Mouse (Mus musculus): ENCODE results near the gene Rxfp3. TPM values are rescaled to one million over a fixed set of nuclear protein-coding genes. Genes with fewer than 3 reads are reported as not detected.
"Not testable (repeated sequence)": the region's sequence is repeated elsewhere in the genome, so short reads cannot be mapped to it uniquely, and the experiment has no call there.

The Rxfp3 gene
- polyA plus RNA-seq, 1 experiment from 2014 or later, result 2.9 TPM

- H3K27ac ChIP-seq, result no peak overlapping the region
- ATAC-seq (ENCODE audit: low FRiP score, low read depth), result no peak
- H3K9me3 ChIP-seq, result no peaks in the 10 kb centered on the region
- no peaks in the 10 kb centered on the region for H3K27me3 ChIP-seq (replicated peaks)
- no peaks in the 10 kb centered on the region for H3K4me1 ChIP-seq
- no peak overlapping the region for H3K9ac ChIP-seq
- no peak overlapping the region for H3K4me3 ChIP-seq
- H3K4me2 ChIP-seq (replicated peaks), result no peak overlapping the region
- H3K36me3 ChIP-seq, result no peaks in the 10 kb centered on the region
- WGBS, result 78% methylated on average over 4 of the region's 4 CpGs
These were observed 10.8 kb downstream of the Rxfp3 start for GRCm38 (mm10) chr15:11026801-11027561.

- Histone ChIP-seq H3K27me3 (replicated peaks) (no peaks in the 10 kb centered on the region), H3K27ac (no peak overlapping the region), H3K9me3 (no peaks in the 10 kb centered on the region), H3K9ac (no peak overlapping the region), H3K4me1 (no peaks in the 10 kb centered on the region), H3K4me3 (no peak overlapping the region), H3K4me2 (replicated peaks) (no peak overlapping the region), H3K36me3 (no peaks in the 10 kb centered on the region)
- 61% methylated on average over 2 of the region's 2 CpGs for WGBS
- ATAC-seq (ENCODE audit: low FRiP score, low read depth), result no peak
These were observed 22.9 kb downstream of the Rxfp3 start for GRCm38 (mm10) chr15:11014931-11015330.

- WGBS, result 93% methylated on average over 11 of the region's 11 CpGs
- Histone ChIP-seq H3K9ac (no peak overlapping the region), H3K4me2 (replicated peaks) (no peak overlapping the region), H3K4me3 (no peak overlapping the region), H3K27me3 (replicated peaks) (no peaks in the 10 kb centered on the region), H3K4me1 (no peaks in the 10 kb centered on the region), H3K36me3 (no peaks in the 10 kb centered on the region), H3K9me3 (no peaks in the 10 kb centered on the region), H3K27ac (no peak overlapping the region)
- ATAC-seq (ENCODE audit: low FRiP score, low read depth), result no peak
These were observed 26.7 kb downstream of the Rxfp3 start for GRCm38 (mm10) chr15:11010976-11011548.

- H3K4me3 ChIP-seq, result no peak overlapping the region
- H3K27ac ChIP-seq, result no peak overlapping the region
- no peak overlapping the region for H3K4me2 ChIP-seq (replicated peaks)
- H3K36me3 ChIP-seq, result no peaks in the 10 kb centered on the region
- no peaks in the 10 kb centered on the region for H3K27me3 ChIP-seq (replicated peaks)
- WGBS, result 25% methylated on average over 5 of the region's 5 CpGs
- H3K9ac ChIP-seq, result no peak overlapping the region
- no peaks in the 10 kb centered on the region for H3K4me1 ChIP-seq
- no peaks in the 10 kb centered on the region for H3K9me3 ChIP-seq
- ATAC-seq (ENCODE audit: low FRiP score, low read depth), result no peak
These were observed 29.0 kb downstream of the Rxfp3 start for GRCm38 (mm10) chr15:11008756-11009155.

GRCm38 (mm10) chr15:11004646-11005045 lies 33.1 kb downstream of the Rxfp3 start:
- no peak overlapping the region for H3K4me2 ChIP-seq (replicated peaks)
- H3K36me3 ChIP-seq, result no peaks in the 10 kb centered on the region
- WGBS, result 88% methylated on average over 6 of the region's 6 CpGs
- ATAC-seq (ENCODE audit: low FRiP score, low read depth), result no peak
- no peak overlapping the region for H3K4me3 ChIP-seq
- H3K27ac ChIP-seq, result no peak overlapping the region
- H3K9ac ChIP-seq, result no peak overlapping the region
- no peaks in the 10 kb centered on the region for H3K4me1 ChIP-seq
- H3K9me3 ChIP-seq, result no peaks in the 10 kb centered on the region
- no peaks in the 10 kb centered on the region for H3K27me3 ChIP-seq (replicated peaks)

- Histone ChIP-seq H3K4me1 (no peaks in the 10 kb centered on the region), H3K9me3 (no peaks in the 10 kb centered on the region), H3K27me3 (replicated peaks) (no peaks in the 10 kb centered on the region), H3K4me2 (replicated peaks) (no peak overlapping the region), H3K27ac (no peak overlapping the region), H3K36me3 (no peaks in the 10 kb centered on the region), H3K9ac (no peak overlapping the region), H3K4me3 (no peak overlapping the region)
- ATAC-seq (ENCODE audit: low FRiP score, low read depth), result no peak
- whole genome bisulfite sequencing, result 80% methylated on average over 4 of the region's 4 CpGs
These were observed 34.0 kb downstream of the Rxfp3 start for GRCm38 (mm10) chr15:11003791-11004190.

- Histone ChIP-seq H3K9ac (no peak within 1 kb of the TSS), H3K4me2 (replicated peaks) (no peak within 1 kb of the TSS), H3K27ac (no peak within 1 kb of the TSS)
These were observed 37.4 kb downstream of the Rxfp3 start, which contains the start of gene Slc45a2 for GRCm38 (mm10) chr15:11000421-11000820. Slc45a2 (plus strand) TSS chr15:11000721.

GRCm38 (mm10) chr15:10999832-11000231 lies 38.0 kb downstream of the Rxfp3 start:
- H3K4me3 ChIP-seq, result no peak overlapping the region
- no peak for ATAC-seq (ENCODE audit: low FRiP score, low read depth)
- WGBS, result 62% methylated on average over 5 of the region's 5 CpGs

More at GRCm38 (mm10) chr15:11000421-11000820, 37.4 kb downstream of the Rxfp3 start, which contains the start of gene Slc45a2:
- no peaks in the 10 kb centered on the region for H3K9me3 ChIP-seq
- WGBS, result 70% methylated on average over 7 of the region's 7 CpGs
- ATAC-seq (ENCODE audit: low FRiP score, low read depth), result no peak
- H3K27me3 ChIP-seq (replicated peaks), result no peaks in the 10 kb centered on the region
- H3K4me1 ChIP-seq, result no peaks in the 10 kb centered on the region
- H3K36me3 ChIP-seq, result 0 out of 2 replicates have a peak, but pooled peaks cover 4% of the 10 kb centered on the region
- no peak within 1 kb of the TSS for H3K4me3 ChIP-seq

GRCm38 (mm10) chr15:10991566-10991965 lies 46.2 kb downstream of the Rxfp3 start:
- Histone ChIP-seq H3K4me1 (no peaks in the 10 kb centered on the region), H3K27me3 (replicated peaks) (no peaks in the 10 kb centered on the region), H3K9ac (no peak overlapping the region), H3K4me2 (replicated peaks) (no peak overlapping the region), H3K9me3 (no peaks in the 10 kb centered on the region), H3K27ac (no peak overlapping the region), H3K4me3 (no peak overlapping the region), H3K36me3 (0 out of 2 replicates have a peak, but pooled peaks cover 11% of the 10 kb centered on the region)
- WGBS, result 92% methylated on average over 1 of the region's 1 CpGs
- no peak for ATAC-seq (ENCODE audit: low FRiP score, low read depth)

More at GRCm38 (mm10) chr15:10999832-11000231, 38.0 kb downstream of the Rxfp3 start:
- no peaks in the 10 kb centered on the region for H3K27me3 ChIP-seq (replicated peaks)
- H3K36me3 ChIP-seq, result 0 out of 2 replicates have a peak, but pooled peaks cover 4% of the 10 kb centered on the region
- H3K4me1 ChIP-seq, result no peaks in the 10 kb centered on the region
- H3K27ac ChIP-seq, result no peak overlapping the region
- no peaks in the 10 kb centered on the region for H3K9me3 ChIP-seq
- H3K9ac ChIP-seq, result no peak overlapping the region
- no peak overlapping the region for H3K4me2 ChIP-seq (replicated peaks)

GRCm38 (mm10) chr15:10990411-10990810 lies 47.4 kb downstream of the Rxfp3 start:
- no peaks in the 10 kb centered on the region for H3K4me1 ChIP-seq
- ATAC-seq (ENCODE audit: low FRiP score, low read depth), result no peak
- H3K9me3 ChIP-seq, result no peaks in the 10 kb centered on the region
- 0 out of 2 replicates have a peak, but pooled peaks cover 7% of the 10 kb centered on the region for H3K36me3 ChIP-seq
- H3K27ac ChIP-seq, result no peak overlapping the region
- no peak overlapping the region for H3K4me3 ChIP-seq
- H3K4me2 ChIP-seq (replicated peaks), result no peak overlapping the region
- 61% methylated on average over 2 of the region's 2 CpGs for WGBS
- no peaks in the 10 kb centered on the region for H3K27me3 ChIP-seq (replicated peaks)
- no peak overlapping the region for H3K9ac ChIP-seq

GRCm38 (mm10) chr15:10986477-10986876 lies 51.3 kb downstream of the Rxfp3 start:
- H3K27ac ChIP-seq; H3K4me2 ChIP-seq (replicated peaks); H3K36me3 ChIP-seq; H3K9me3 ChIP-seq; H3K4me3 ChIP-seq; H3K9ac ChIP-seq; H3K4me1 ChIP-seq; H3K27me3 ChIP-seq (replicated peaks); ATAC-seq (ENCODE audit: low FRiP score, low read depth): not testable (repeated sequence)
- WGBS, result 81% methylated on average over 2 of the region's 2 CpGs

GRCm38 (mm10) chr15:10985756-10986155 lies 52.0 kb downstream of the Rxfp3 start:
- H3K4me1 ChIP-seq, result peaks cover 4% of the 10 kb centered on the region; the same call in 1 of the 2 replicates
- 0 out of 2 replicates have a peak, but pooled peaks cover 7% of the 10 kb centered on the region for H3K36me3 ChIP-seq
- H3K9me3 ChIP-seq, result no peaks in the 10 kb centered on the region
- no peak for ATAC-seq (ENCODE audit: low FRiP score, low read depth)
- H3K9ac ChIP-seq, result no peak overlapping the region
- H3K27ac ChIP-seq, result no peak overlapping the region
- 84% methylated on average over 6 of the region's 6 CpGs for WGBS
- no peak overlapping the region for H3K4me2 ChIP-seq (replicated peaks)
- no peak overlapping the region for H3K4me3 ChIP-seq
- no peaks in the 10 kb centered on the region for H3K27me3 ChIP-seq (replicated peaks)

Measured in neural tube, embryonic 12.5 days (tissue).